Mouse (Mus musculus): ENCODE results near the gene Wdr45. TPM values are rescaled to one million over a fixed set of nuclear protein-coding genes. Genes with fewer than 3 reads are reported as not detected.
"Not testable (repeated sequence)": the region's sequence is repeated elsewhere in the genome, so short reads cannot be mapped to it uniquely, and the experiment has no call there.

Gene Wdr45
- polyA plus RNA-seq (2012; ENCODE audit: insufficient read depth, insufficient read length, missing spikeins) = 41.8 and 42.4 TPM in 2 replicates

- H3K4me1 ChIP-seq (ENCODE audit: control insufficient read depth, insufficient read depth, insufficient read length, low read length) = not testable (repeated sequence)
- H3K27ac ChIP-seq (replicated peaks; ENCODE audit: low read depth, low read length) = peak within 1 kb of the TSS; percentile 82
- H3K4me3 ChIP-seq (ENCODE audit: insufficient read depth, low read depth, low read length) = peak within 1 kb of the TSS; percentile 53
Observed at GRCm38 (mm10) chrX:7714135-7714899, at the start of gene Wdr45. Wdr45 (plus strand) TSS chrX:7714333.

- Histone ChIP-seq H3K4me1 (ENCODE audit: control insufficient read depth, insufficient read depth, insufficient read length, low read length) (peaks cover 4% of the 10 kb centered on the region), H3K27ac (replicated peaks; ENCODE audit: low read depth, low read length) (peak overlapping the region; percentile 93), H3K4me3 (ENCODE audit: insufficient read depth, low read depth, low read length) (no peak overlapping the region)
Observed at GRCm38 (mm10) chrX:7664791-7665190, 49.3 kb upstream of the Wdr45 start.

- peaks cover 4% of the 10 kb centered on the region for H3K4me1 ChIP-seq (ENCODE audit: control insufficient read depth, insufficient read depth, insufficient read length, low read length)
- no peak overlapping the region for H3K4me3 ChIP-seq (ENCODE audit: insufficient read depth, low read depth, low read length)
- peak overlapping the region; percentile 63 for H3K27ac ChIP-seq (replicated peaks; ENCODE audit: low read depth, low read length)
Observed at GRCm38 (mm10) chrX:7665739-7666502, 48.2 kb upstream of the Wdr45 start.

GRCm38 (mm10) chrX:7670390-7670881 lies 43.7 kb upstream of the Wdr45 start:
- Histone ChIP-seq H3K27ac (replicated peaks; ENCODE audit: low read depth, low read length) (peak overlapping the region; percentile 78), H3K4me1 (ENCODE audit: control insufficient read depth, insufficient read depth, insufficient read length, low read length) (no peaks in the 10 kb centered on the region; the same call in none of the 2 replicates)

GRCm38 (mm10) chrX:7670921-7671623 lies 43.1 kb upstream of the Wdr45 start, which contains the start of gene Plp2:
Plp2 (minus strand) TSS chrX:7671390.
- H3K4me1 ChIP-seq (ENCODE audit: control insufficient read depth, insufficient read depth, insufficient read length, low read length) = no peaks in the 10 kb centered on the region; the same call in none of the 2 replicates
- peak within 1 kb of the TSS; percentile 95 for H3K4me3 ChIP-seq (ENCODE audit: insufficient read depth, low read depth, low read length)
- H3K27ac ChIP-seq (replicated peaks; ENCODE audit: low read depth, low read length) = peak within 1 kb of the TSS; percentile 78

More at GRCm38 (mm10) chrX:7670390-7670881, 43.7 kb upstream of the Wdr45 start:
- H3K4me3 ChIP-seq (ENCODE audit: insufficient read depth, low read depth, low read length) = peak overlapping the region; percentile 95

- no peak overlapping the region for H3K27ac ChIP-seq (replicated peaks; ENCODE audit: low read depth, low read length)
- no peaks in the 10 kb centered on the region for H3K4me1 ChIP-seq (ENCODE audit: control insufficient read depth, insufficient read depth, insufficient read length, low read length)
- no peak overlapping the region for H3K4me3 ChIP-seq (ENCODE audit: insufficient read depth, low read depth, low read length)
Observed at GRCm38 (mm10) chrX:7672739-7673138, 41.4 kb upstream of the Wdr45 start.

- Histone ChIP-seq H3K27ac (replicated peaks; ENCODE audit: low read depth, low read length) (no peak overlapping the region; the same call in 1 of the 2 replicates), H3K4me3 (ENCODE audit: insufficient read depth, low read depth, low read length) (0 out of 2 replicates have a peak overlapping the region, but pooled peaks have one; percentile 28), H3K4me1 (ENCODE audit: control insufficient read depth, insufficient read depth, insufficient read length, low read length) (no peaks in the 10 kb centered on the region)
Observed at GRCm38 (mm10) chrX:7673578-7674281, 40.4 kb upstream of the Wdr45 start.

GRCm38 (mm10) chrX:7674284-7675000 lies 39.7 kb upstream of the Wdr45 start:
- peak overlapping the region; percentile 28 for H3K4me3 ChIP-seq (ENCODE audit: insufficient read depth, low read depth, low read length)

GRCm38 (mm10) chrX:7675001-7675380 lies 39.1 kb upstream of the Wdr45 start:
- Histone ChIP-seq H3K4me1 (ENCODE audit: control insufficient read depth, insufficient read depth, insufficient read length, low read length) (no peaks in the 10 kb centered on the region), H3K27ac (replicated peaks; ENCODE audit: low read depth, low read length) (no peak overlapping the region), H3K4me3 (ENCODE audit: insufficient read depth, low read depth, low read length) (no peak overlapping the region)

More at GRCm38 (mm10) chrX:7674284-7675000, 39.7 kb upstream of the Wdr45 start:
- Histone ChIP-seq H3K4me1 (ENCODE audit: control insufficient read depth, insufficient read depth, insufficient read length, low read length) (no peaks in the 10 kb centered on the region), H3K27ac (replicated peaks; ENCODE audit: low read depth, low read length) (no peak overlapping the region)

GRCm38 (mm10) chrX:7678986-7679385 lies 35.1 kb upstream of the Wdr45 start:
- Histone ChIP-seq H3K4me3 (ENCODE audit: insufficient read depth, low read depth, low read length) (no peak overlapping the region; the same call in 1 of the 2 replicates), H3K27ac (replicated peaks; ENCODE audit: low read depth, low read length) (peak overlapping the region; percentile 93), H3K4me1 (ENCODE audit: control insufficient read depth, insufficient read depth, insufficient read length, low read length) (no peaks in the 10 kb centered on the region)

- H3K4me3 ChIP-seq (ENCODE audit: insufficient read depth, low read depth, low read length) = peak overlapping the region; percentile 77
- H3K4me1 ChIP-seq (ENCODE audit: control insufficient read depth, insufficient read depth, insufficient read length, low read length) = no peaks in the 10 kb centered on the region
- H3K27ac ChIP-seq (replicated peaks; ENCODE audit: low read depth, low read length) = peak overlapping the region; percentile 93
Observed at GRCm38 (mm10) chrX:7679405-7680056, 34.6 kb upstream of the Wdr45 start.

GRCm38 (mm10) chrX:7680057-7680412 lies 34.1 kb upstream of the Wdr45 start:
- H3K4me3 ChIP-seq (ENCODE audit: insufficient read depth, low read depth, low read length) = peak overlapping the region; percentile 77
- peak overlapping the region; percentile 92 for H3K27ac ChIP-seq (replicated peaks; ENCODE audit: low read depth, low read length)
- no peaks in the 10 kb centered on the region for H3K4me1 ChIP-seq (ENCODE audit: control insufficient read depth, insufficient read depth, insufficient read length, low read length)

GRCm38 (mm10) chrX:7680864-7681263 lies 33.3 kb upstream of the Wdr45 start, which contains the start of gene Magix:
Magix (minus strand) TSS chrX:7681251.
- no peaks in the 10 kb centered on the region for H3K4me1 ChIP-seq (ENCODE audit: control insufficient read depth, insufficient read depth, insufficient read length, low read length)
- H3K27ac ChIP-seq (replicated peaks; ENCODE audit: low read depth, low read length) = peak within 1 kb of the TSS; percentile 92
- peak within 1 kb of the TSS; percentile 77 for H3K4me3 ChIP-seq (ENCODE audit: insufficient read depth, low read depth, low read length)
